Mouse (Mus musculus): ENCODE measurements around the gene Gm3839. TPM values are rescaled to one million over a fixed set of nuclear protein-coding genes. Genes with fewer than 3 reads are reported as not detected.

The Gm3839 gene
- polyA plus RNA-seq, 1 experiment from 2014 or later: 1.8 TPM

Small RNA genes lying within 50 kb of the gene (microRNA-seq; reads per million reads assigned to microRNA genes)
- not detected for gene Mir5124b

Other genes with a start within 250 kb of the Gm3839 start
- 3.4 and 4.8 TPM in 2 replicates for gene Fhit, start 194.7 kb downstream of the Gm3839 start, polyA plus RNA-seq (2016; fragmentation: Nextera tagmentation; extraction: Ambion mirVana)
- gene Ptprg, start 196.8 kb upstream of the Gm3839 start, polyA plus RNA-seq (2016; fragmentation: Nextera tagmentation; extraction: Ambion mirVana): 37.5 and 39.8 TPM in 2 replicates

All from limb, embryonic 12.5 days (tissue).